Mouse (Mus musculus) lung, postnatal 25 days (tissue): ENCODE results near the gene Pigk.

Experiments
- DNase-seq: peaks from one replicate; pipeline ENCODE4 v3.0.0; 2022; ENCODE audit warnings: low spot score

Gene Pigk

GRCm38 (mm10) chr3:152936313-152936712, 222.4 kb downstream of the Pigk start:
- DNase-seq: no peak

GRCm38 (mm10) chr3:152941671-152942070, 227.8 kb downstream of the Pigk start:
- no peak for DNase-seq

GRCm38 (mm10) chr3:152942985-152943384, 229.1 kb downstream of the Pigk start:
- DNase-seq: peak; percentile 18

GRCm38 (mm10) chr3:152944766-152945165, 230.9 kb downstream of the Pigk start:
- peak; percentile 8 for DNase-seq

GRCm38 (mm10) chr3:152947031-152947640, 233.2 kb downstream of the Pigk start:
- no peak for DNase-seq

GRCm38 (mm10) chr3:152948556-152948955, 234.7 kb downstream of the Pigk start:
- DNase-seq: no peak

- no peak for DNase-seq
Observed at GRCm38 (mm10) chr3:152949233-152949777, 235.4 kb downstream of the Pigk start.

- DNase-seq: no peak
Observed at GRCm38 (mm10) chr3:152950299-152950698, 236.4 kb downstream of the Pigk start.

GRCm38 (mm10) chr3:152950914-152951313, 237.0 kb downstream of the Pigk start:
- DNase-seq: no peak

GRCm38 (mm10) chr3:152951634-152952545, 238.0 kb downstream of the Pigk start:
- DNase-seq: no peak

GRCm38 (mm10) chr3:152956038-152956437, 242.1 kb downstream of the Pigk start:
- no peak for DNase-seq

GRCm38 (mm10) chr3:152956771-152957170, 242.9 kb downstream of the Pigk start:
- DNase-seq: no peak

GRCm38 (mm10) chr3:152958358-152959150, 244.7 kb downstream of the Pigk start:
- DNase-seq: peak; percentile 51

- peak; percentile 8 for DNase-seq
Observed at GRCm38 (mm10) chr3:152961855-152962376, 248.0 kb downstream of the Pigk start.

GRCm38 (mm10) chr3:152969774-152970347, 256.0 kb downstream of the Pigk start:
- DNase-seq: no peak

- no peak for DNase-seq
Observed at GRCm38 (mm10) chr3:152971373-152971772, 257.5 kb downstream of the Pigk start.

GRCm38 (mm10) chr3:152979481-152980092, 265.7 kb downstream of the Pigk start:
- DNase-seq: peak; percentile 13

GRCm38 (mm10) chr3:152980431-152980830, 266.5 kb downstream of the Pigk start:
- no peak for DNase-seq

- DNase-seq: no peak
Observed at GRCm38 (mm10) chr3:152980978-152981974, 267.4 kb downstream of the Pigk start.

- DNase-seq: no peak
Observed at GRCm38 (mm10) chr3:152981988-152982387, 268.1 kb downstream of the Pigk start, which contains the start of gene St6galnac5. Gene St6galnac5, minus strand, starts transcription at chr3:152982246.
